Mouse (Mus musculus) myocyte (in vitro differentiated cells): Measurements from ENCODE around the gene Dqx1. TPM values are rescaled to one million over a fixed set of nuclear protein-coding genes. Genes with fewer than 3 reads are reported as not detected.

Source experiments
- H3K27me3 ChIP-seq: one replicate; pipeline ENCODE4 v1.6.1; 2011; ENCODE audit not compliant: control insufficient read depth, insufficient read depth, insufficient read length
- H3K36me3 ChIP-seq: one replicate; pipeline ENCODE4 v1.6.1; 2011; ENCODE audit not compliant: control insufficient read depth, insufficient read depth
- H3K4me2 ChIP-seq: one replicate; pipeline ENCODE4 v1.6.1; 2011; ENCODE audit warnings: low read depth, control low read depth
- H3K4me3 ChIP-seq: one replicate; pipeline ENCODE4 v1.5.1; 2011; ENCODE audit warnings: mild to moderate bottlenecking, control low read depth, moderate library complexity
- H3K79me2 ChIP-seq: one replicate; pipeline ENCODE4 v1.6.1; 2011; ENCODE audit not compliant: control insufficient read depth, insufficient read depth
- H3ac ChIP-seq: one replicate; pipeline ENCODE4 v1.6.1; 2011; ENCODE audit not compliant: control insufficient read depth, insufficient read length
- CEBPB ChIP-seq: IDR thresholded peaks from 2 replicates; pipeline ENCODE4 v1.6.1; 2011; ENCODE audit warnings: mild to moderate bottlenecking, moderate library complexity; ENCODE audit not compliant: poor library complexity, insufficient read depth, severe bottlenecking
- E2F4 ChIP-seq: IDR thresholded peaks from one replicate; pipeline ENCODE4 v1.6.1; 2011; ENCODE audit warnings: mild to moderate bottlenecking, control low read depth, moderate library complexity; ENCODE audit not compliant: insufficient read depth
- MAX ChIP-seq: IDR thresholded peaks from one replicate; pipeline ENCODE4 v1.6.1; 2011; ENCODE audit warnings: low read depth, mild to moderate bottlenecking, control low read depth
- MYOD1 ChIP-seq, 3 experiments: IDR thresholded peaks; one replicate each; pipeline ENCODE4 v1.6.1; 2011; ENCODE audit warnings: control low read depth in 2 of 3, low read depth in 2 of 3, mild to moderate bottlenecking in 2 of 3, moderate library complexity in 1 of 3; ENCODE audit not compliant: insufficient read length in 2 of 3, control insufficient read depth in 1 of 3
- MYOG ChIP-seq, 3 experiments: IDR thresholded peaks; one replicate each; pipeline ENCODE4 v1.6.1; 2011; ENCODE audit warnings: control low read depth in 2 of 3, low read depth in 2 of 3, mild to moderate bottlenecking in 2 of 3; ENCODE audit not compliant: insufficient read length in 2 of 3, control insufficient read depth in 1 of 3, insufficient read depth in 1 of 3
- POLR2A ChIP-seq: IDR thresholded peaks from one replicate; pipeline ENCODE4 v1.6.1; 2011; ENCODE audit warnings: low read depth, mild to moderate bottlenecking, control low read depth, moderate library complexity; ENCODE audit not compliant: insufficient read length
- POLR2AphosphoS2 ChIP-seq: IDR thresholded peaks from one replicate; pipeline ENCODE4 v1.6.1; 2011; ENCODE audit warnings: low read depth, control low read depth; ENCODE audit not compliant: insufficient read length
- REST ChIP-seq: IDR thresholded peaks from one replicate; pipeline ENCODE4 v1.6.1; 2011; ENCODE audit warnings: mild to moderate bottlenecking, control low read depth, moderate library complexity; ENCODE audit not compliant: insufficient read depth, insufficient read length
- SRF ChIP-seq: IDR thresholded peaks from one replicate; pipeline ENCODE4 v1.6.1; 2011; ENCODE audit warnings: low read depth; ENCODE audit not compliant: control insufficient read depth, insufficient read length
- TCF12 ChIP-seq: IDR thresholded peaks from one replicate; pipeline ENCODE4 v1.6.1; 2011; ENCODE audit warnings: mild to moderate bottlenecking, control low read depth; ENCODE audit not compliant: poor library complexity, insufficient read depth, severe bottlenecking
- TCF3 ChIP-seq: IDR thresholded peaks from one replicate; pipeline ENCODE4 v1.6.1; 2011; ENCODE audit warnings: low read depth, control low read depth; ENCODE audit not compliant: insufficient read length
- USF1 ChIP-seq: IDR thresholded peaks from one replicate; pipeline ENCODE4 v1.6.1; 2011; ENCODE audit warnings: low read depth, mild to moderate bottlenecking, control low read depth, moderate library complexity
- polyA plus RNA-seq: library from polyadenylated mRNA; unstranded; fragments of >200 nt; fragmentation: generic; extraction: Trizol; gene quantifications from one replicate; pipeline ENCODE4 v1.2.1, GENCODE M21; 2012; ENCODE audit warnings: missing spikeins

Gene Dqx1
- polyA plus RNA-seq, 1 experiment, result 0.24 TPM

- Histone ChIP-seq H3K27me3 (no peaks in the 10 kb centered on the region), H3K4me2 (peak overlapping the region; percentile 77), H3ac (no peak overlapping the region), H3K79me2 (no peaks in the 10 kb centered on the region), H3K36me3 (no peaks in the 10 kb centered on the region), H3K4me3 (no peak overlapping the region)
- TF ChIP-seq POLR2A (no peak), REST (no peak), TCF12 (no peak), E2F4 (no peak)
These were observed 44.2 kb upstream of the Dqx1 start for GRCm38 (mm10) chr6:83013444-83013843.

GRCm38 (mm10) chr6:83014482-83015466, 42.9 kb upstream of the Dqx1 start:
- no peak overlapping the region for H3K4me3 ChIP-seq
- H3K4me2 ChIP-seq, result peak overlapping the region; percentile 77
- no peaks in the 10 kb centered on the region for H3K36me3 ChIP-seq
- TF ChIP-seq MYOG (IDR thresholded peaks at IDR 0.05; ENCODE audit: control insufficient read depth in 1 of 3, insufficient read depth in 1 of 3, insufficient read length in 2 of 3, low read depth in 2 of 3) (peak in 1 of 3 experiments; percentile 16), MYOD1 (IDR thresholded peaks at IDR 0.05; ENCODE audit: control insufficient read depth in 1 of 3, insufficient read length in 2 of 3, low read depth in 2 of 3) (peak in 2 of 3 experiments; percentile 20 to 38), TCF12 (no peak), POLR2A (peak; percentile 46)
- no peaks in the 10 kb centered on the region for H3K79me2 ChIP-seq
- no peaks in the 10 kb centered on the region for H3K27me3 ChIP-seq
- H3ac ChIP-seq, result no peak overlapping the region

GRCm38 (mm10) chr6:83015749-83016148, 41.9 kb upstream of the Dqx1 start:
- Histone ChIP-seq H3ac (no peak overlapping the region), H3K27me3 (no peaks in the 10 kb centered on the region), H3K36me3 (no peaks in the 10 kb centered on the region), H3K4me3 (no peak overlapping the region), H3K79me2 (no peaks in the 10 kb centered on the region), H3K4me2 (peak overlapping the region; percentile 77)
- TF ChIP-seq MYOD1 (IDR thresholded peaks at IDR 0.05; ENCODE audit: control insufficient read depth in 1 of 3, insufficient read length in 2 of 3, low read depth in 2 of 3), result peak in 2 of 3 experiments; percentile 59 to 68
- TF ChIP-seq MYOG (IDR thresholded peaks at IDR 0.05; ENCODE audit: control insufficient read depth in 1 of 3, insufficient read depth in 1 of 3, insufficient read length in 2 of 3, low read depth in 2 of 3), result peak in 1 of 3 experiments; percentile 62
- no peak for TF ChIP-seq MAX

GRCm38 (mm10) chr6:83017190-83017589, 40.5 kb upstream of the Dqx1 start:
- no peak for TF ChIP-seq REST
- Histone ChIP-seq H3K79me2 (no peaks in the 10 kb centered on the region), H3K27me3 (no peaks in the 10 kb centered on the region), H3K4me2 (peak overlapping the region; percentile 50), H3K4me3 (no peak overlapping the region), H3ac (no peak overlapping the region), H3K36me3 (no peaks in the 10 kb centered on the region)

- Histone ChIP-seq H3K36me3 (no peaks in the 10 kb centered on the region), H3K4me3 (no peak overlapping the region), H3K79me2 (no peaks in the 10 kb centered on the region), H3K4me2 (no peak overlapping the region), H3ac (no peak overlapping the region), H3K27me3 (no peaks in the 10 kb centered on the region)
- no peak for TF ChIP-seq SRF
- TF ChIP-seq MYOD1 (IDR thresholded peaks at IDR 0.05; ENCODE audit: control insufficient read depth in 1 of 3, insufficient read length in 2 of 3, low read depth in 2 of 3), result no peak
These were observed 38.6 kb upstream of the Dqx1 start for GRCm38 (mm10) chr6:83019044-83019443.

- Histone ChIP-seq H3K79me2 (no peaks in the 10 kb centered on the region), H3K27me3 (no peaks in the 10 kb centered on the region), H3K4me3 (no peak overlapping the region), H3K4me2 (no peak overlapping the region), H3ac (no peak overlapping the region), H3K36me3 (no peaks in the 10 kb centered on the region)
- TF ChIP-seq MYOD1 (IDR thresholded peaks at IDR 0.05; ENCODE audit: control insufficient read depth in 1 of 3, insufficient read length in 2 of 3, low read depth in 2 of 3) (no peak), CEBPB (no peak), REST (no peak), POLR2AphosphoS2 (no peak), MAX (no peak), MYOG (IDR thresholded peaks at IDR 0.05; ENCODE audit: control insufficient read depth in 1 of 3, insufficient read depth in 1 of 3, insufficient read length in 2 of 3, low read depth in 2 of 3) (no peak), POLR2A (no peak), E2F4 (no peak), SRF (no peak), TCF3 (no peak), TCF12 (no peak), USF1 (no peak)
These were observed 37.5 kb upstream of the Dqx1 start for GRCm38 (mm10) chr6:83020121-83020520.
